Mouse (Mus musculus): ENCODE data around the gene Pnpla3.
A peak's percentile ranks its signal among the peaks of the same experiment; 100 is the strongest.

The Pnpla3 gene

GRCm38 (mm10) chr15:84217969-84218782 is 50.5 kb downstream of the Pnpla3 start:
- DNase-seq (ENCODE audit: low spot score): no peak

GRCm38 (mm10) chr15:84218783-84219271 is 51.2 kb downstream of the Pnpla3 start:
- peak; percentile 72 for DNase-seq (ENCODE audit: low spot score)

- no peak for DNase-seq (ENCODE audit: low spot score)
These were observed 53.9 kb downstream of the Pnpla3 start for GRCm38 (mm10) chr15:84221539-84221938.

- peak; percentile 66 for DNase-seq (ENCODE audit: low spot score)
These were observed 55.8 kb downstream of the Pnpla3 start for GRCm38 (mm10) chr15:84223423-84223822.

- DNase-seq (ENCODE audit: low spot score): no peak
These were observed 57.1 kb downstream of the Pnpla3 start for GRCm38 (mm10) chr15:84224779-84225178.

GRCm38 (mm10) chr15:84226918-84227317 is 59.3 kb downstream of the Pnpla3 start:
- DNase-seq (ENCODE audit: low spot score): no peak

GRCm38 (mm10) chr15:84230661-84231060 is 63.0 kb downstream of the Pnpla3 start:
- no peak for DNase-seq (ENCODE audit: low spot score)

GRCm38 (mm10) chr15:84231113-84231712 is 63.6 kb downstream of the Pnpla3 start:
- DNase-seq (ENCODE audit: low spot score): no peak

- DNase-seq (ENCODE audit: low spot score): peak; percentile 74
These were observed 64.3 kb downstream of the Pnpla3 start, which contains the start of gene Parvb for GRCm38 (mm10) chr15:84231721-84232561. TSS of gene Parvb (plus strand) at chr15:84232043.

GRCm38 (mm10) chr15:84232609-84233008 is 65.0 kb downstream of the Pnpla3 start:
- DNase-seq (ENCODE audit: low spot score): no peak

- DNase-seq (ENCODE audit: low spot score): no peak
These were observed 67.4 kb downstream of the Pnpla3 start for GRCm38 (mm10) chr15:84234794-84235581.

GRCm38 (mm10) chr15:84235646-84236045 is 68.0 kb downstream of the Pnpla3 start:
- DNase-seq (ENCODE audit: low spot score): no peak
